Comparison of ENCODE assay signal across 11 mouse cellular contexts in the genomic region with DNA sequence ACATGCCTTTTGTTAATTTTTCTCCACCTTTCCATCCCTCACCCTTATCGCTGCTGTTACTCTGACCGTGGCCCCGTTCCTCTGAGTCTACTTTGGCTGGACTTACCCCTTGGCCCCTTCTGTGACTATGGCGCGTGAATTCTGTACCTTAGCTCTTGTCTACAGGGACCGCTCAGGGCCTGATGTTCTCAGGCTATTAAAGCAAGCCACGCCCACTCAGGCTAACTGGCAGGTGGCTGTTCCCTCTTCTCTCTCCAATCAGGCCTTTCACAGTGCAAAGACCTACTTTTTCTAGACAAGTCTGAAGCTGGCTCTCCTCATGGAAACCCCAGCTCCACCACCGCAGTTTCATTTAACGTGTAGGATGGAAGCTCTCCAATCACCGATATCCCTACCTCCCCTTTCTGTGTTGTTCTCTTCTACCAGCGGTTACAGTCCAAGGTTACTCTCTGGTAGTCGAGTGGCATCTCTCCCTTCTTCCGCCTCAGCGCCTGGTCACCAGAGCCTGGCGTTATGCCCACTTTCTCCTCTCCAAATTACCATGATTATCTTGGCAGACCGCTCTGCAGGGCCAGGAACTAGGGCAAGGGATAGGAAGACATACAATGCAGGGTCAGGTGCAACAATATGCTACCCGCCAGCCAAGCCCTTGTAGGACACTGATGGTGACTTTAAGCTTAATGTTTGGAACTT. TPM values are rescaled to one million over a fixed set of nuclear protein-coding genes. Genes with fewer than 3 reads are reported as not detected.
DNase-seq lines count a peak whose midpoint lies in the region; ATAC-seq lines count a peak whose summit lies in the region.
"Had no signal": no experiment of that assay in that cellular context is flagged by ENCODE, and none has a peak within 500 bp of the region (broad histone marks: within the 10 kb centered on the region; RNA-seq: fewer than 3 reads in every experiment).

No protein-coding gene starts in this region.

- H3K27ac ChIP-seq in hindbrain, embryonic 13.5 days: no peak overlapping the region

- H3K9me3 ChIP-seq in hindbrain, embryonic 13.5 days: no peaks in the 10 kb centered on the region

- no peak for ATAC-seq in cerebellum, adult (ENCODE audit: insufficient number of reproducible peaks, low FRiP score, low TSS enrichment)
- ATAC-seq in hindbrain, embryonic 13.5 days (ENCODE audit: low FRiP score): no peak

- WGBS in hindbrain, embryonic 13.5 days: 80% methylated on average over 17 of the region's 17 CpGs

- H3K27me3 ChIP-seq in hindbrain, embryonic 13.5 days: no peaks in the 10 kb centered on the region

- H3K4me3 ChIP-seq in hindbrain, embryonic 13.5 days: no peak overlapping the region
- H3K4me3 ChIP-seq: erythroblast, embryonic 14.5 days had no signal

- H3K4me1 ChIP-seq in hindbrain, embryonic 13.5 days (replicated peaks): peaks cover 11% of the 10 kb centered on the region; the same call in 1 of the 2 replicates

- H3K4me2 ChIP-seq in hindbrain, embryonic 13.5 days: no peak overlapping the region

- DNase-seq in cerebellum, postnatal 14 days: peak; percentile 27 to 53
- DNase-seq in ovary, postnatal 36 days (ENCODE audit: low spot score): peak; percentile 26
- no peak for DNase-seq in ovary, postnatal 14 days (ENCODE audit: low spot score)
- peak; percentile 62 for DNase-seq in heart, postnatal 4 days
- DNase-seq in retina, postnatal 1 day: peak; percentile 85
- no peak for DNase-seq in T-cell, adult 2 months (ENCODE audit: low spot score)

- no peaks in the 10 kb centered on the region for H3K36me3 ChIP-seq in hindbrain, embryonic 13.5 days

- no peak overlapping the region for H3K9ac ChIP-seq in hindbrain, embryonic 13.5 days

RNA-seq across cellular contexts. Expression of gene Vil1, which starts 9.7 kb away (rescaled TPM):
- 1 to 10 TPM; 1.4 to 2.1 TPM for total RNA-seq in heart, postnatal 4 days (2021)
- polyA plus RNA-seq in hindbrain, embryonic 13.5 days (2015; fragmentation: Nextera tagmentation; extraction: Ambion mirVana): 0.16 and 0.18 TPM in 2 replicates
- total RNA-seq: gastrocnemius, adult 8-10 months had no signal
- polyA plus RNA-seq: erythroblast, embryonic 14.5 days had no signal

RNA-seq across cellular contexts. Expression of gene Ctdsp1, which starts 27.6 kb away (rescaled TPM):
- total RNA-seq in heart, postnatal 4 days (2021): 100 to 1,000 TPM; 121 to 126 TPM
- polyA plus RNA-seq in hindbrain, embryonic 13.5 days (2015; fragmentation: Nextera tagmentation; extraction: Ambion mirVana): 18.5 and 19.8 TPM in 2 replicates

RNA-seq across cellular contexts. Expression of gene Slc11a1, which starts 43.9 kb away (rescaled TPM):
- total RNA-seq in heart, postnatal 4 days (2021): 1 to 10 TPM; 1.7 to 3.4 TPM
- polyA plus RNA-seq in hindbrain, embryonic 13.5 days (2015; fragmentation: Nextera tagmentation; extraction: Ambion mirVana): 2.4 and 2.5 TPM in 2 replicates

RNA-seq across cellular contexts. Expression of gene Catip, which starts 57.0 kb away (rescaled TPM):
- total RNA-seq in heart, postnatal 4 days (2021): under 1 TPM; 0.32 to 0.33 TPM
- polyA plus RNA-seq in hindbrain, embryonic 13.5 days (2015; fragmentation: Nextera tagmentation; extraction: Ambion mirVana): 0.80 and 1.6 TPM in 2 replicates
- polyA plus RNA-seq: C2C12; erythroblast, embryonic 14.5 days had no signal

Comparison
In these comparisons a context has a peak if more than half of its experiments do, and no peak if none do; other contexts are left out.
1. DNase-seq: peak in cerebellum, postnatal 14 days (2 of 2), ovary, postnatal 36 days (single experiment), heart, postnatal 4 days (single experiment) and retina, postnatal 1 day (single experiment); none in ovary, postnatal 14 days (single experiment) and T-cell, adult 2 months (single experiment).